Mouse (Mus musculus): ENCODE data around the gene Chrna1.

Chrna1 gene

DNA sequence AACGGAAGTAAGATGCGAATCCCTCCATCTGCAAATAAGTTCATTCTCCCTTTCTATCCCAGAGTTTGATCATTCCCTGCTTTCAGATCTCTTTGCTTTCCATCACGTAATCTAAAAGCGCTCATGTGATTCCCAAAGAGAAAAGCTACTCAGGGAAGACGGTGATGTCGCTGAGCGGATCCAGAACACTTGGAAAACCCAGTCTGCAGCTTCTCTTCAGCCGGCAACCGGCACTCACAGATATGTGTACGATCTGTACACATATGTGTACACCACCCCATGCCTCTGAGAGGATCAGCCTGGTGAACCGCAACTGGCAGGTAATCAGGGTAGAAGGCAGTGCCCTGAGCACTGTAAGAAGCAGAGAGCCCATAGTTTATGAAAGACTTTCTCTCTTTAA is 52.2 kb downstream of the Chrna1 start:
- in situ Hi-C loops (cut with MboI, MseI), result no loop called here

DNA sequence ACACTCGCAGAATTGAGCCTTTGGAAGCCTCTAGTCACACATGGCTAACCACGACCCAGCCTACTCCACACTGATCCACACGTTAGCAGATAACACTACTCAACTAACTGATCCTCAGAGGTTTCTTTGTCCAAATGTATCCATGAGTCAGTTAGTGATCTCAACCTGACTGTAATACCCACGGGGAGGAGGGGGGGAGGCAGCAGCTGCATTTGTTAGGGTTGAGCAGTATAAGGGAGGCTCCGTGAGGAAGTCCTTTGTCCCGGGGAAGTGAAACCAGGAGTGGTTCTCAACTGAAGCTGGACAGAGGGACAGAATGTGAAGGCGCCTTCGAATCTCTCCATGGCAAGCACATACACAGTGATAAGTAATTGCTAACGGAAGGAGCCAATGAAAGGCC is 53.4 kb downstream of the Chrna1 start:
- in situ Hi-C loops (cut with MboI, MseI), result no loop called here

DNA sequence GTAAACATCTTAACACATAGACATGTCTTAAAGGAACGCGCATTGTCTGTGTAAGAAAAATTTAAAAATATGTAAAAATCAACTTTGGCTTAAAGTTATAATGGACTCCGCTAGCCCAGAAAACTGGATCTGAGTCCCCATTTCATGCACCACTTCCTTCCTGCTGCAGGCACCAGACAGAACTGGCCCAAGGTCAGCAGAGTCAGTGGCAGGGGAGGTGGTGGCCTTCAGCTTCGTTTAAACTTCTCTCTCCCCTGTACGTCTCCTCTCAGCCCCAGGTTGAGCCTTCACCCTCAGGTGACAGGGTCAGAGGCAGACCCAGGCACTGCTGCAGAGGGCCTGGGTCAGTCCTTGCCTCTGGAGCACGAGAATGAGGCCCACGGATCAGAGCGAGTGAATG is 57.2 kb downstream of the Chrna1 start:
- in situ Hi-C loops (cut with MboI, MseI), result no loop called here

DNA sequence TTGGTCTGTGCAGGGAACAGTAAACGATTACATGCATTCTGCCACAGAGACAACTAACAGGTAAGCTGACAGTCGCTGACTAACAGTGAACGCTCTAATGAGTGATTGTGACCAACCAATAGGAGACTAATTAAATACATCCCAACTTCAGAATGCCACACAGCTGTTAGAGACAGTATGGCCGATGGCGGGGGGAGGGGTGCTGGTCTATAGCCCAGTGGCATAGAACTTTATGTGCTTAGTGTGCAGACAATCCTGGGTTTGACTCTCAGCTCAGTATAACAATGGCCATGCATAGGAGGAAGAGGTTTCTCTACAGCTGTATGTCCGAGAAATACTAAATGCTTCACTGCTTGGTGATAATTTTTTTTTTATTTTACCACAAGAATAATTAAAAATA is 57.8 kb downstream of the Chrna1 start:
- in situ Hi-C loops (cut with MboI, MseI), result no loop called here

DNA sequence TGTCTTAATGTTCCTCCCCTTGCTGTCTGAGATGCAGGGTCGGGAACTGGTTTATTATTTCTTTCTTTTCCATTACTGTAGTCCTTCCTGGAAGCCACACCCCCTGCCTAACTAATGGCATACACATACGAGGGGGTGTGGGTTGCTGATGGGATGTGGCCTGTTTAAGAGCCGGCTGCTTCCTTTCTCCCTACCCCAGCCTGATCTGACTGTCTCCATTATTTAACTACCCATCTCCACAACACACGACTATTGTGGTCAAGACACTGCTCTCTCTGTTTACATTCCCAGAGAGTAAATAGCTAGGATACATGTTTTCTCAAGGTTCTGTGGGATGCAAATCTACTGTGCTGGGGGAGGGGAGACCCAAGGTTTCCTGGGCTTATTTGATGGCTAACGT is 58.4 kb downstream of the Chrna1 start:
- in situ Hi-C loops (cut with MboI, MseI), result no loop called here

DNA sequence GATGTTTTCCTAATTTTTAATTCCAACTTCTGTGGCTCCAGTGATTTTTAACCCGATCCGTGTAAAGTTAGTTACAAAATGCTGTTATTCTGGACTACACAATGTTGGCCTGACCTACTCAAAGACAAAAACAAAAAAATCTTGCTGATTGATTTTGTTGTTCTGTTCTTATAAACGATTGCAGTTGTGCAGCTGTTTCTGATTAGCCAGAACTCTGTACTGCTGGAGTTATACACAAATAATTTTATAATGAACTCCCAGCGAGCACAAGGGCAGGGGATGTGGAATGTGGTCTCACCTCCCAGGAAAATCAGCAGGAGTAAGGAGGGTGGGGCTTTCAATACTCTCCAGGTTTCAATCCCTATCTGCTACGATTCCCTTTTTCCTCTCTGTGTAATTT is 61.2 kb downstream of the Chrna1 start:
- in situ Hi-C loops (cut with MboI, MseI), result no loop called here

DNA sequence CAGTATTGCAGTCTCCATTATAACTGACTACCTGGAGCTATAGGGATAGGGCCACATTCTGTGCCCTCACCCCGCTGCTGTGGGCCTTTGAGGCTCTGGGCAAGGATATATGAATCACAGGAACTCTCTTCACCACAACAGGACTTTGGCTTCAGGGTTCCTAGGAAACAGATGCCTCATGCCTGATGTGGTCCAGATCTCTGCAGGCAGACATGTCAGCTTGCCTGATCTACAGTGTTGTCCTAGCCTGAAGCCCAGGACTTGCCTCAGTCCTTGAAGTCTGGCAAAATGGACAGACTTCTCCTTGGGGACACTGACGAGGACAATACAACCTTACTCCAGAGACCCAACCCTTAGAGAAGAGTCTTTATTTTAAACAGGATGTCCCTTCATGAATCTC is 61.8 kb downstream of the Chrna1 start:
- in situ Hi-C loops (cut with MboI, MseI), result no loop called here

DNA sequence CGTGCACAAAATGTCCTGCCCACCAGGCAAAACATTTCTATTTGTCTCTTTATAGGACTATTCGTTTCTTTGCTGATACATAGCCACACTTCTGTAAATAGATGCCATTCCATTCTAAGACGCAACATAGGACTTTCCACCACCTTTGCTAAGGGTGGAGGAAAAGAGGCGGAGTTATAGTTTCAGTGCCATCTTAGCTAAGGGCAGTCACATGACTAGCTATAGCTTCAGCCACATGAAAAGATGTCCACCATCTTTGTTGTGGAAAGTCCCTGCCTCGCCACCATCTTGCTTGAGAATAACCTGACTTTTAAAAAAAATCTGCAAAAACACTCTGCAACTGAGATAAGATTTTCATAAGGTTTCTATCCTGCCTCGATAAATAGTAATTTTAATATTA is 66.0 kb downstream of the Chrna1 start:
- in situ Hi-C loops (cut with MboI, MseI), result no loop called here

Data from regulatory T cell (primary cell).